Mouse (Mus musculus): ENCODE measurements at regions not wholly inside any gene's neighbourhood (a gene's known extent, or its start where the extent isn't known, plus 50 kb on each side); places are given as distances from the start of the nearest gene placed in this dataset.

- no peak for DNase-seq
Observed at GRCm38 (mm10) chr1:69470614-69471250, 216.3 kb downstream of the Ikzf2 start.

- DNase-seq = no peak
Observed at GRCm38 (mm10) chr1:69469158-69469901, 217.7 kb downstream of the Ikzf2 start.

DNA sequence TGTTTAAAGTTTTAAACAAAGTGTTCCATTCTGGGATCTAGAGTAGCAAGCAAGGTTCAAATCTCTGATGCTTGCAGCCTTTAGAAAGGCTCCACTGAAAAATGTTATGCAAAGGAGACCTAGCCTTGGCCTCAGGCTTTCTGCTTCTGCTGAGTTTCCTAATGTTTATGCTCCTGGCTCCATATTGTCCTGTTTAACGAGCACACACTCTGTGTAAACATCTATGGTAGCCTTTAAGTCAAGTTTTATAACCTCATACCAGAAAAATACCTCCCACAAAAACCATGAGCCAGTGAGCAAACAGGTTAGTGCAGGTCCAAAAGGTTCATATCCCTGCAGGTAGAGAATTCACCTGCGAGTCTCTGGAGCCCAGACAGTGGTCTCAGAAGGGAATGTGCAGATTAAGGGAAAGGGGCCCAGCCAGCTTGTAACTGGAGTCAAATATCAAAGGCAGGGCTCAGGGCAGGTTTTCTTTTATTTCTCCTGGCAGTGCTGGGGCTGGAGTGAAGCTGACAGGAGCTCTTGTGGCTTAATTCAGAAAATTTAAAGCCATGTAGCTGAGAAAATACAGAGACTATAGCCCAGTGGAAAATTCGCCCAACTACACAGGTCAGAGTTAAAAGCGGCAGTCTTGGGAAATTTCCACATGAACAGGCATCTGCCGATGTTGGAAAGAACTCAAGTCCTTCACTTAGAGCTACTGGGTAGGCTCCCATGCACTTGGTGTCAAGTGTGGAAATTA, 220.3 kb downstream of the Ikzf2 start:
- DNase-seq = no peak

- DNase-seq = no peak
Observed at GRCm38 (mm10) chr1:69461191-69461590, 225.9 kb downstream of the Ikzf2 start.

DNA sequence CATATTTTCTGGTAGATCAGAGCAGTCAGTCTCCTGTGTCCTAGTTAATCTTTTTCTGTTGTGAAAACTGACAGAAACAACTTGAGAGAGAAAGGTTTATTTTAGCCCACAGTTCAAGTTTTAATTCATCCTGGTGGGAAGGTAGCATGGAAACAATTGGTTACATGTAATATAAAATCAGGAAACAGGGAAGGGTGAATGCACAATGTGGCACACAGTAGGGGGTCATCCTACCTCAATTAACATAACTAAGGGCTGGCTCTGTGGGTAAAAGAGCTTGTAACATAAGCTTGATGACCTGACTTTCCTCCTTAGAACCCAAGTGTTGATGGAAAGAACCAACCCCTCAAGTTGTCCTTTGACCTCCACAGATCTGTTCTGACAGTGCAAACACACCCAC, 227.1 kb downstream of the Ikzf2 start:
- DNase-seq = no peak

GRCm38 (mm10) chr1:69457471-69457870, 229.6 kb downstream of the Ikzf2 start:
- DNase-seq = no peak

GRCm38 (mm10) chr1:69453991-69454390, 233.1 kb downstream of the Ikzf2 start:
- DNase-seq = no peak

GRCm38 (mm10) chr1:69452910-69453309, 234.1 kb downstream of the Ikzf2 start:
- no peak for DNase-seq

DNA sequence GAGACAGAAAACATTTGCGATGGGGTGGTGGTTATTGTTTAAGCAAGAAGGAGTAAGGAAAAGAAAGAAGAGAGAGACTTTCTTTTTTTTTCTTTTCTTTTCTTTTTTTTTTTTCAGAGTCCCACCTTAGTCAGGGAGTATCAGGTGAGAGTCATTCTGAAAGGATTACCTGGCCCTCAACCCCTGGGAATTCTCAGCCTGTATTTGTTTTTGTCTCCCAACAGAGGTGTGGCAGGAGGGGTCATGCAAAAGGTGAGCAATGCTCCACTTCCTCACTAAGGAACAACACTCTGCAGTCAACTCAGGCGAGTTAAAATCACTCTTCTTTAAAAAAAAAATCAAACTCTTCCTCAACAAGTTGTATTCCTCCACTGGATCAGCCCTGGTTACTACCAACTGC, 236.6 kb downstream of the Ikzf2 start:
- DNase-seq = no peak

DNA sequence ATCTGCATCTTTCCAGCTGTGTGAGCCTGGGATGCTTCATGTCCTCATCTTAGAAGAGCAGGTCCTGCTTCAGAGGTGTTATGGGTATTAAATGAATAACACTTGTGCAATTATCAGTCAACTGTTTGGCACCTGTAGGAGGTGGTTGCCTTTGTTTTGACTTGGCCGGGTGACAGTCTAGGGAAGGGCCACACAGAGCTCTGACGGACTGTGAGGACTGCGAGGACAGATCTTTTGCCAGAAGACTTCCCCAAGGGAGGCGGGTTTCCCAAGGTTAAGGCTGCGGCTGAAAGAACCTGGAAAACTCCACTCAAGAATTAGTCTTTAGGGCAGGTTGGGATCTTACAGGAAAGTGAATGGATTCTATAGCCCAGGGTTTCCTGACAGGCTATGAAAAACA, 239.8 kb downstream of the Ikzf2 start:
- no peak for DNase-seq

GRCm38 (mm10) chr1:69444722-69445121, 242.3 kb downstream of the Ikzf2 start:
- DNase-seq = no peak

DNA sequence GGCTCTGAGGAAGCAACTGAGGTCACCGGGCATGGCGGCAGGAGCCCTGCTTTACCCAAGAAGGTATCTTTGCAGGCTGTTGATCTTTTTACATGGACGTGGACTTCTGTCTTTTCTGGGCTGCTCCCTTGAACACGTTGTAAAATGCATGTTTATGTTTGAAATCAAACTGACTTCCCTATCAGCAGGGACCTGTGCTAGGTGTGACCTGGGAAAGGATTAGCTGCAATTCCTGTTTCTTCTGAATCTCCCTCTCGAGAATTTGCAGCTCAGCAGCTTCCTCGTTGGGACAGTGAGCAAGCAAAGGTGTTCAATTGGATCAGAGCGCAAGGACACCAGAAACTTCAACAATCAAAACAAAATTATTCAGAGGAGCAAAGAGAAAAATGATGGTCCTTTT, 243.6 kb downstream of the Ikzf2 start:
- DNase-seq = no peak

- DNase-seq = no peak
Observed at GRCm38 (mm10) chr1:69440564-69441334, 246.3 kb downstream of the Ikzf2 start.

DNA sequence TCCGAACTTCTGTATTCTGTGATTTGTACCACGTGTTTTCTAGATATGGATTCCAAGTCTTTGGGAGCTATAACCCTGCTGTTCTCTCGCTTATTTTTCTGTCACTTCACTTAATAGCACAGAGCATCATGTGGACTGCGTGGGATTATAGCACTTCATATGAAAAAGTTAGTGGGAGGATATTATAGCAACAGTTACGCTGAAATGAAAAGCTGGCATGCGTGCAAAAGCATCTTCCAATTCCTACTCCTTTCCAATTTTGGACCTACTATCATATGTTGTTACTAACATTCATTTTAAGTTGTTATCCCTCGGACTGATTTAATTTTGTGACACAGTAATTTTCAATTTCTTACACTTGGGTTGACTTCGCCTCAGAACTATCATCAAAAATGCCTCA, 250.0 kb downstream of the Ikzf2 start:
- DNase-seq = no peak

DNA sequence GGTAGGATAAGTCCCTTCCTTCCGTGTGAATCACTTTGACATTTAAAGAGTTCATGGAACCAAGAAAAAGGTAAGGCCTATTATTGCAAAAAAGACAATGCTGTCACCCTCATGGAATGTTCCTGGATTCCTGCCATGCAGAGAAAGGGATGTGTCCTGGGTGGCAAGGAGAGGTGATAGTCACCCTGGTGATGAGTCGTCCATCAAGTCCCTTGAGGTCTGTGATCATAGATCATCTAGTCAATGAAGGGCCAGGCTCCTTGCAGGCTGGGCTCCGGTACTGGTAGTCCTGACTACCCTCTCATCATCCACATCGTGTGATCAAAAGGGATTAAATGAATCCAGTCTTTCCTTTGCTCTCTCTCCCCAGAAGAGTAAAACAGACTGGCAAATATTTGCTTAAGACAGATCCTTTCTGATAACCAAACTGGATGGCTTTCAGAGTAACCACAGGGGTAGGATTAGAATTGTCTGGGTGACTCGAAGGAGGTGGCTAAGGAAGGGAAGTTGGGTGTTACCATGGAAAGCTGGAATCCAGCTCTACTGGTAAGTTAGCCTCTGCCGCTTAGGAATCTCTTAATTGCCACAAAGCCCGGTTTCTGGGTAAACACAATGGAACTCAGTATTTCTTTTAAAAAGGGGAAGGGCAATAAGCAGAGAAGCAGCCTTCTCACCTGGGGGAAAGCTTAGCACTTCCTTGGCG, 253.2 kb downstream of the Ikzf2 start:
- no peak for DNase-seq

GRCm38 (mm10) chr1:69430683-69431407, 256.2 kb downstream of the Ikzf2 start:
- DNase-seq = no peak

DNA sequence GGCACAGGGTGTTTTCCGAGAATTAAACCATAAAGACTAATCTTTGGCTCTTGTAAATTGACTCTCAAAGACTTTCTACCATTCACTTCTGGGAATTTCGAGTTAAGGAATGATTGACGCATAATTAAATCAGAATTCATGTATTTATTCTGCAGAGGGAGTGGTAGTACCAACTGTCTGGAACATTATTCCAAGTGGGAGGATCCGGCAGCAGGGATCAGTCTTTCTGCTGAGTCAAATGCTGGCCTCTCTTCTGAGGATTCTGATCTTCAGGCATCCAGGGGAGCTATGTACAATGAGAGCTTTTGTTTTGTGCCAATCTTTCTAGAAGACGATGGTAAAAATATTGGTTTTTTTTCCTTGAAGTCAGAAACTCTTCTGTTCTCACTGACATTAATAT, 257.4 kb downstream of the Ikzf2 start:
- DNase-seq = no peak

DNA sequence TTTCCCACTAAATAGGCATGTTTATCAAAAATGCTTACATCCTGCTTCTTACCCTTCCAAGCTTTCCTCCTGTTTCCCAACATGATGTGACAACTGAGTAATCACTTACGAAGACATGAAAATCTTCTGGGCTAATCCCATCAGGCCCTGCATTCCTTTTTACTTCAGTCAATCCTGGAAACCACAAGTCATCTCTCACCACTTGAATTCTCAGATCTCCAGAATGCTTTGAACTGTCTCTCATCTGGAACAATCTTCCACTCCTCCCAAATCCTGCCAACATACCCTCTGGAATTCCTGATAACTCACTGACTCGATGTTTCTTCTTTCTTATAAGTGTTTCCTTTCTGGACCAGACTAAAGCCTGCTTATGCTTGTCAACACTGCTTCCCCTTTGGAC, 289.4 kb downstream of the Ikzf2 start:
- DNase-seq = no peak

GRCm38 (mm10) chr1:69382374-69382773, 274.5 kb upstream of the Erbb4 start:
- no peak for DNase-seq

- no peak for DNase-seq
Observed at GRCm38 (mm10) chr1:69379741-69380140, 271.9 kb upstream of the Erbb4 start.

DNA sequence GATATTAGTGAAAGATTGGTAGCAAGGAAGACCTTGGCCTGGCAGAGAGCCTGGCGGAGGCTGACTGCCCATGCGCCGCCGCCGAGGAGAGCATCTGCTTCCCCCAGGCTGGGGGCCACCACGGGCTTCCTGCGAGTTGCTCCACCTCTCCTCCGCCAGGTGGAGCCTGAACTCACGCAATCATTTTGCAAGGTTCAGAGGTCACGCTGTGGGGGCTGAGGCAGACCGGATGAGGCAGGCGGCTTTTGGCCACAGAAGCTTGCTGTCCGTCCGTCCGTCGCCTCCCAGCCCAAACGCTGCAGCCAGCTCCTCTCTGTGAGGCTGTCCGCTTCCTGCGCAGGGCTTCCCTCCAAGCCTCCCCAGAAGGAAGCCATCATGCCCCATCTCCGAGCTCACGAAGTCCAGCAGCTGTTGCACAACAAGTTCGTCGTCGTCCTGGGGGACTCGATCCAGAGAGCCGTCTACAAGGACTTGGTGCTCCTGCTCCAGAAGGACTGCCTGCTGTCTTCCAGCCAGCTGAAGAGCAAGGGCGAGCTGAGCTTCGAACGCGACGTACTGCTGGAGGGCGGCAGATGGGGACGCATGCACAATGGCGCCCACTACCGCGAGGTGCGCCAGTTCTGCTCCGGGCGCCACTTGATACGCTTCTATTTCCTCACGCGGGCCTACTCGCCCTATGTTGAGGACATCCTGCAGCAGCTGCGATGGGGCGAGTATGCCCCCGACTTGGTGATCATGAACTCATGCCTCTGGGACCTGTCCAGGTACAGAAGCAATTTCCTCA, 269.3 kb upstream of the Erbb4 start:
- DNase-seq = no peak
